Mouse (Mus musculus) heart, postnatal 10 days (tissue): ENCODE data around the gene Tmbim1. TPM values are rescaled to one million over a fixed set of nuclear protein-coding genes. Genes with fewer than 3 reads are reported as not detected.
A peak's percentile ranks its signal among the peaks of the same experiment; 100 is the strongest.
"Not testable (repeated sequence)": the region's sequence is repeated elsewhere in the genome, so short reads cannot be mapped to it uniquely, and the experiment has no call there.

Experiments used
- DNase-seq, 2 experiments: peaks; one replicate each; pipeline ENCODE4 v3.0.0; 2021
- intact Hi-C: fragments of 180-260 bp; cut with DNase I; formaldehyde crosslinking; loops from one replicate; pipeline ENCODE4 v1.15.1; 2025
- total RNA-seq, 2 experiments: library from RNA; stranded (reverse); gene quantifications; 2 replicates each; pipeline ENCODE4 v1.2.3; 2021

Tmbim1 gene
- total RNA-seq, 2 experiments from 2014 or later: 43.2 to 45.8 TPM

- no peak for DNase-seq
- intact Hi-C loops: no loop called here
Measured at GRCm38 (mm10) chr1:74298157-74298750, 7.2 kb downstream of the Tmbim1 start.

- DNase-seq: peak in 1 of 2 experiments; percentile 57
- intact Hi-C loops: no loop called here
Measured at GRCm38 (mm10) chr1:74297269-74297668, 8.2 kb downstream of the Tmbim1 start.

- DNase-seq: no peak
Measured at GRCm38 (mm10) chr1:74296477-74296876, 8.9 kb downstream of the Tmbim1 start.

GRCm38 (mm10) chr1:74295456-74296171 is 9.8 kb downstream of the Tmbim1 start:
- intact Hi-C loops: no loop called here
- DNase-seq: peak; percentile 96

More at GRCm38 (mm10) chr1:74296477-74296876, 8.9 kb downstream of the Tmbim1 start:
- intact Hi-C loops: no loop called here

- no peak for DNase-seq
- intact Hi-C loops: no loop called here
Measured at GRCm38 (mm10) chr1:74294733-74295455, 10.5 kb downstream of the Tmbim1 start.

- no peak for DNase-seq
- intact Hi-C loops: no loop called here
Measured at GRCm38 (mm10) chr1:74294090-74294643, 11.3 kb downstream of the Tmbim1 start.

GRCm38 (mm10) chr1:74293306-74293960 is 12.0 kb downstream of the Tmbim1 start:
- intact Hi-C loops: no loop called here
- no peak for DNase-seq

GRCm38 (mm10) chr1:74292331-74293020 is 12.9 kb downstream of the Tmbim1 start:
- intact Hi-C loops: no loop called here
- DNase-seq: no peak

GRCm38 (mm10) chr1:74290141-74290540 is 15.3 kb downstream of the Tmbim1 start:
- peak; percentile 64 to 70 for DNase-seq
- intact Hi-C loops: no loop called here

- intact Hi-C loops: loop anchor here (2.0 to 5.0 kb wide), 3 partner anchors 19 to 163 kb away; no protein-coding TSS in a partner anchor
- DNase-seq: no peak
Measured at GRCm38 (mm10) chr1:74289740-74290139, 15.7 kb downstream of the Tmbim1 start.

- intact Hi-C loops: loop anchor here (2.0 to 5.0 kb wide), 3 partner anchors 20 to 163 kb away; no protein-coding TSS in a partner anchor
- DNase-seq: no peak
Measured at GRCm38 (mm10) chr1:74289248-74289647, 16.2 kb downstream of the Tmbim1 start.

- no peak for DNase-seq
- intact Hi-C loops: loop anchor here (2.0 to 5.0 kb wide), 3 partner anchors 20 to 164 kb away; no protein-coding TSS in a partner anchor
Measured at GRCm38 (mm10) chr1:74288327-74288726, 17.1 kb downstream of the Tmbim1 start.

- intact Hi-C loops: loop anchor here (5.0 kb wide), 1 partner anchor 165 kb away; no protein-coding TSS in a partner anchor
- DNase-seq: not testable (repeated sequence)
Measured at GRCm38 (mm10) chr1:74286869-74287607, 18.4 kb downstream of the Tmbim1 start.

- no peak for DNase-seq
- intact Hi-C loops: loop anchor here (2.0 to 5.0 kb wide), 2 partner anchors 81 to 167 kb away; no protein-coding TSS in a partner anchor
Measured at GRCm38 (mm10) chr1:74285212-74286010, 20.0 kb downstream of the Tmbim1 start.

GRCm38 (mm10) chr1:74284543-74285160 is 20.8 kb downstream of the Tmbim1 start, which contains the start of the genes Aamp and Pnkd:
Gene Aamp (minus strand): TSS chr1:74284738.
Gene Pnkd (plus strand): TSS chr1:74284930.
- intact Hi-C loops: loop anchor here (1.0 to 5.0 kb wide), 3 partner anchors 48 to 168 kb away; partner anchors contain the start of gene Arpc2
- DNase-seq: peak; percentile 100

GRCm38 (mm10) chr1:74283686-74284463 is 21.5 kb downstream of the Tmbim1 start:
- DNase-seq: peak; percentile 56 to 76
- intact Hi-C loops: loop anchor here (1.0 to 2.0 kb wide), 2 partner anchors 48 to 79 kb away; partner anchors contain the start of gene Arpc2
